Mouse (Mus musculus): Measurements from ENCODE around the gene Dnm3.

DNA sequence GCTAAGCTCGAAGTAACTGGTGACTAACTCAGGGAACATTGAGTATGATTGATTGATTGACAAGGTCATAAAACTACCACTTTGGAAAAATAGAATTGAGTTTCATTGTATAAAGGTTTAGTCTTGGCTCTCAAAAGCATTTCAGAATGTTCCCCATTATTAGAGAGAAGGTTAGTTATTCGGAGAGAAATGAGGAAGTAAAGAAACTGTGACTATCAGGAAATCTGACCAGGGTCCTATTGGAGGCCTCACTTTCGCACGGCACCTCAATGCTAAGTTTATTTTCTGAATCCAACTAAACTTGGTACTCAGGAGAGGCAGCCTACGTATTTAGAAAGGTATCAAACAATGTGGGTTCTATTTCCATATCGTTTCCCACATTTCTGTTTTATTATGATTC, 27.8 kb upstream of the Dnm3 start:
- TF ChIP-seq POLR2A (IDR thresholded peaks at IDR 0.05; ENCODE audit: extremely low read depth, insufficient read depth, low read length), result no peak
- TF ChIP-seq CTCF (IDR thresholded peaks at IDR 0.05; ENCODE audit: extremely low read depth, insufficient read depth, low read length), result no peak
